Mouse (Mus musculus): ENCODE data around the gene Pigk. TPM values are rescaled to one million over a fixed set of nuclear protein-coding genes. Genes with fewer than 3 reads are reported as not detected.

Gene Pigk
- polyA plus RNA-seq, 1 experiment from 2014 or later = 23.8 TPM

GRCm38 (mm10) chr3:152721301-152721700 is 7.4 kb downstream of the Pigk start:
- no peak overlapping the region for H3K4me3 ChIP-seq (ENCODE audit: low read depth, low read length)
- H3K9ac ChIP-seq (replicated peaks) = no peak overlapping the region
- TF ChIP-seq CTCF (IDR thresholded peaks at IDR 0.05; ENCODE audit: low read depth) (peak; percentile 60), EP300 (IDR thresholded peaks at IDR 0.05; ENCODE audit: low read depth) (no peak)
- H3K4me1 ChIP-seq (ENCODE audit: insufficient read depth) = no peaks in the 10 kb centered on the region
- 77% methylated on average over 6 of the region's 6 CpGs for WGBS (ENCODE audit: insufficient replicate concordance)
- H3K4me2 ChIP-seq (ENCODE audit: low read depth, low read length) = no peak overlapping the region
- no peaks in the 10 kb centered on the region for H3K9me3 ChIP-seq (ENCODE audit: low read length)
- H3K36me3 ChIP-seq (replicated peaks; ENCODE audit: insufficient read depth, low read length) = peaks cover 4% of the 10 kb centered on the region; the same call in 1 of the 2 replicates
- ATAC-seq = no peak
- no peaks in the 10 kb centered on the region for H3K27me3 ChIP-seq (ENCODE audit: insufficient read depth, low read length)
- peak; percentile 25 for DNase-seq
- no peak overlapping the region for H3K27ac ChIP-seq (ENCODE audit: low read depth)

DNA sequence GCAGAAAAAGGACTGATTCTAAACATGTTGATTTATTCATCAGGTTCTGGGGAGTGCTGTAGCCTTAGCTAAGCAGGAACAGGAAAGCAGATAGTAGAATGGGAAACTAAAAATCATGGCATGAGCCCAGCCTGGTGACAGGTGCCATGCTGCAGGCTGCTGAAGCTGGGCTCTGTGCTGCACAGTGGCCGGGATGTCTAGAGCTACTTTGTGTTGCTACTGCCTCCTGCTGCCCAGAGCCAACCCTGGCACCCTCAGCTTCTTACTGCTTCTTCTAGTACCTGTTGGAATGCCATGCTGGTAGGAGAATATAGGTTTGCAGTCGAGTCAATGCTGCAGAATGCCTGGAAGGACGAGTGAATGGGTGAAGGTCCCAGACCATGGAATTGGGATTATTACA is 8.9 kb downstream of the Pigk start:
- peak; percentile 23 for TF ChIP-seq CTCF (IDR thresholded peaks at IDR 0.05; ENCODE audit: low read depth)
- no peak for TF ChIP-seq EP300 (IDR thresholded peaks at IDR 0.05; ENCODE audit: low read depth)
- H3K4me2 ChIP-seq (ENCODE audit: low read depth, low read length) = no peak overlapping the region
- WGBS (ENCODE audit: insufficient replicate concordance) = 67% methylated on average over 3 of the region's 3 CpGs
- no peak overlapping the region for H3K9ac ChIP-seq (replicated peaks)
- DNase-seq (no peak), ATAC-seq (no peak)
- no peaks in the 10 kb centered on the region for H3K9me3 ChIP-seq (ENCODE audit: low read length)
- no peak overlapping the region for H3K27ac ChIP-seq (ENCODE audit: low read depth)
- no peak overlapping the region for H3K4me3 ChIP-seq (ENCODE audit: low read depth, low read length)
- no peaks in the 10 kb centered on the region for H3K27me3 ChIP-seq (ENCODE audit: insufficient read depth, low read length)
- H3K4me1 ChIP-seq (ENCODE audit: insufficient read depth) = no peaks in the 10 kb centered on the region
- H3K36me3 ChIP-seq (replicated peaks; ENCODE audit: insufficient read depth, low read length) = peaks cover 4% of the 10 kb centered on the region; the same call in 1 of the 2 replicates

- no peaks in the 10 kb centered on the region for H3K9me3 ChIP-seq (ENCODE audit: low read length)
- ATAC-seq = no peak
Measured at GRCm38 (mm10) chr3:152724446-152724845, 10.5 kb downstream of the Pigk start.

GRCm38 (mm10) chr3:152728238-152728637 is 14.3 kb downstream of the Pigk start:
- no peaks in the 10 kb centered on the region for H3K9me3 ChIP-seq (ENCODE audit: low read length)
- ATAC-seq (no peak), DNase-seq (no peak)
- H3K4me3 ChIP-seq (ENCODE audit: low read depth, low read length) = no peak overlapping the region
- TF ChIP-seq CTCF (IDR thresholded peaks at IDR 0.05; ENCODE audit: low read depth) = no peak
- TF ChIP-seq EP300 (IDR thresholded peaks at IDR 0.05; ENCODE audit: low read depth) = no peak
- WGBS (ENCODE audit: insufficient replicate concordance) = 72% methylated on average over 6 of the region's 6 CpGs
- H3K27me3 ChIP-seq (ENCODE audit: insufficient read depth, low read length) = no peaks in the 10 kb centered on the region
- H3K27ac ChIP-seq (ENCODE audit: low read depth) = no peak overlapping the region
- peaks cover under 1% of the 10 kb centered on the region; the same call in 1 of the 2 replicates for H3K36me3 ChIP-seq (replicated peaks; ENCODE audit: insufficient read depth, low read length)
- no peaks in the 10 kb centered on the region for H3K4me1 ChIP-seq (ENCODE audit: insufficient read depth)
- H3K4me2 ChIP-seq (ENCODE audit: low read depth, low read length) = no peak overlapping the region
- H3K9ac ChIP-seq (replicated peaks) = no peak overlapping the region

More at GRCm38 (mm10) chr3:152724446-152724845, 10.5 kb downstream of the Pigk start:
- H3K4me1 ChIP-seq (ENCODE audit: insufficient read depth) = no peaks in the 10 kb centered on the region
- peaks cover 4% of the 10 kb centered on the region; the same call in 1 of the 2 replicates for H3K36me3 ChIP-seq (replicated peaks; ENCODE audit: insufficient read depth, low read length)
- no peak overlapping the region for H3K9ac ChIP-seq (replicated peaks)
- H3K27me3 ChIP-seq (ENCODE audit: insufficient read depth, low read length) = no peaks in the 10 kb centered on the region
- 86% methylated on average over 9 of the region's 9 CpGs for WGBS (ENCODE audit: insufficient replicate concordance)
- no peak overlapping the region for H3K4me2 ChIP-seq (ENCODE audit: low read depth, low read length)
- no peak for DNase-seq
- H3K4me3 ChIP-seq (ENCODE audit: low read depth, low read length) = no peak overlapping the region
- H3K27ac ChIP-seq (ENCODE audit: low read depth) = no peak overlapping the region
- TF ChIP-seq CTCF (IDR thresholded peaks at IDR 0.05; ENCODE audit: low read depth) (no peak), EP300 (IDR thresholded peaks at IDR 0.05; ENCODE audit: low read depth) (no peak)

DNA sequence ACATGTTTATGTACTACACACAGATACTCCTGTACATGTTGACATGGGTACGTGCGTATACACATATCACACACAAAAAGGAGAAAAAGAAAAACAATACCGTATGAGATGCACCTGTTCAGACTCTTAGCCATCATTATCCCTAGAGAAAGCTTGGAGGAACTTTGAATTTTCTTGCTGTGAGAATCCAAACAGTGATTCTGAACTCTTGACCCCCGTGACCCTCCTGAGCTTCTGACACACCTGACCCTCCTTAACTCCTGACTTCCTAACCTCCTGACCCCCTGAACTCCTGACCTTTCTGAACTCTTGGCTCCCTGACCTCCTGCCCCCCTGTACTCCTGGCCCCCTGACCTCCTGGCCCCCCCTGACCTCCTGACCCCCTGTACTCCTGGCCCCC is 19.1 kb downstream of the Pigk start:
- no peaks in the 10 kb centered on the region for H3K27me3 ChIP-seq (ENCODE audit: insufficient read depth, low read length)
- ATAC-seq (no peak), DNase-seq (no peak)
- no peak overlapping the region for H3K9ac ChIP-seq (replicated peaks)
- H3K27ac ChIP-seq (ENCODE audit: low read depth) = no peak overlapping the region
- no peaks in the 10 kb centered on the region for H3K9me3 ChIP-seq (ENCODE audit: low read length)
- H3K4me3 ChIP-seq (ENCODE audit: low read depth, low read length) = no peak overlapping the region
- no peak overlapping the region for H3K4me2 ChIP-seq (ENCODE audit: low read depth, low read length)
- 88% methylated on average over 4 of the region's 4 CpGs for WGBS (ENCODE audit: insufficient replicate concordance)
- no peaks in the 10 kb centered on the region for H3K36me3 ChIP-seq (replicated peaks; ENCODE audit: insufficient read depth, low read length)
- TF ChIP-seq EP300 (IDR thresholded peaks at IDR 0.05; ENCODE audit: low read depth) (no peak), CTCF (IDR thresholded peaks at IDR 0.05; ENCODE audit: low read depth) (no peak)
- H3K4me1 ChIP-seq (ENCODE audit: insufficient read depth) = 0 out of 2 replicates have a peak, but pooled peaks cover 3% of the 10 kb centered on the region

DNA sequence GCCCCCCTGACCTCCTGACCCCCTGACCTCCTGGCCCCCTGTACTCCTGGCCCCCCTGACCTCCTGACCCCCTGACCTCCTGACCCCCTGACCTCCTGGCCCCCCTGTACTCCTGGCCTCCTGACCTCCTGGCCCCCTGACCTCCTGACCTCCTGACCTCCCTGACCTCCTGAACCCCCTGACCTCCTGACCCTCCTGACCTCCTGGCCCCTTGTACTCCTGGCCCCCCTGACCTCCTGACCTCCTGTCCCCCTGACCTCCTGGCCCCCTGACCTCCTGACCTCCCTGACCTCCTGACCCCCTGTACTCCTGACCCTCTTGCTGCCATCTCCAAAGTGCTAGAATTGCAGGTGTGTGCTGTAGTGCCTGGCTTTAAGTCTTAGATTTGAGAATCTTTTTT is 19.6 kb downstream of the Pigk start:
- DNase-seq (no peak), ATAC-seq (no peak)
- no peak overlapping the region for H3K9ac ChIP-seq (replicated peaks)
- no peaks in the 10 kb centered on the region for H3K27me3 ChIP-seq (ENCODE audit: insufficient read depth, low read length)
- H3K36me3 ChIP-seq (replicated peaks; ENCODE audit: insufficient read depth, low read length) = no peaks in the 10 kb centered on the region
- no peak overlapping the region for H3K27ac ChIP-seq (ENCODE audit: low read depth)
- no peak overlapping the region for H3K4me2 ChIP-seq (ENCODE audit: low read depth, low read length)
- TF ChIP-seq CTCF (IDR thresholded peaks at IDR 0.05; ENCODE audit: low read depth) (no peak), EP300 (IDR thresholded peaks at IDR 0.05; ENCODE audit: low read depth) (no peak)
- H3K9me3 ChIP-seq (ENCODE audit: low read length) = no peaks in the 10 kb centered on the region
- 0 out of 2 replicates have a peak, but pooled peaks cover 3% of the 10 kb centered on the region for H3K4me1 ChIP-seq (ENCODE audit: insufficient read depth)
- H3K4me3 ChIP-seq (ENCODE audit: low read depth, low read length) = no peak overlapping the region

DNA sequence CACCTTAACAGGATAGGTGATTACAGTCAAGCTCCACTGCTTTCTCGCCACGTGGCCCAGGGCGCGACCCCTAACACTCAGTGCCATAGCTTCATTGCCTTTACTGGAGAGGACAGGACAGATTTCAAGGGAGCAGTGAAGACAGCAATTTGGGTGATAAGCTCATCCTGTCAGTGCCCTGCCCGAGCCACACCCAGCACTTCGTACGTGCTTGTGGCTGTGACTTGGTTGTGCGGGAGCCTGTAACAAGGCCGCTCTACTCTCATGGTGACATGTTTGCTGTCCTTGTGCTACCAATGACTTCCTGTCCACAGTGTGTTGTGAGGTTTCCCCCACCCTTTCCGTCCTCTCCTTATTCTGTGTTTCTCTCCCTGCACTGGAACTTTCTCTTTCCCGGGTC is 20.2 kb downstream of the Pigk start:
- TF ChIP-seq CTCF (IDR thresholded peaks at IDR 0.05; ENCODE audit: low read depth) = no peak
- no peak for TF ChIP-seq EP300 (IDR thresholded peaks at IDR 0.05; ENCODE audit: low read depth)
- peak; percentile 25; the same call in 1 of the 2 replicates for ATAC-seq
- no peak for DNase-seq
- Histone ChIP-seq H3K9ac (replicated peaks) (no peak overlapping the region), H3K4me1 (ENCODE audit: insufficient read depth) (0 out of 2 replicates have a peak, but pooled peaks cover 3% of the 10 kb centered on the region), H3K27ac (ENCODE audit: low read depth) (no peak overlapping the region), H3K27me3 (ENCODE audit: insufficient read depth, low read length) (no peaks in the 10 kb centered on the region), H3K36me3 (replicated peaks; ENCODE audit: insufficient read depth, low read length) (no peaks in the 10 kb centered on the region), H3K4me2 (ENCODE audit: low read depth, low read length) (no peak overlapping the region), H3K9me3 (ENCODE audit: low read length) (no peaks in the 10 kb centered on the region), H3K4me3 (ENCODE audit: low read depth, low read length) (no peak overlapping the region)
- 64% methylated on average over 11 of the region's 11 CpGs for WGBS (ENCODE audit: insufficient replicate concordance)
